Mouse (Mus musculus) midbrain, embryonic 11.5 days (tissue): ENCODE measurements around the gene Ppp1r1c. TPM values are rescaled to one million over a fixed set of nuclear protein-coding genes. Genes with fewer than 3 reads are reported as not detected.

Source experiments
- ATAC-seq: fragments of 200-750 bp; cut with Nextera tagmentation; 2 replicates; pipeline ENCODE4 v1.8.0; 2017; ENCODE audit warnings: moderate TSS enrichment, moderate library complexity; ENCODE audit not compliant: low FRiP score
- DNase-seq: peaks from one replicate; pipeline ENCODE4 v3.0.0; 2015; ENCODE audit warnings: low spot score; ENCODE audit errors: missing footprints
- H3K27ac ChIP-seq: fragments of 300-500 bp; sonication (generic); 2 replicates; pipeline ENCODE4 v1.5.1; 2014; ENCODE audit warnings: low read depth, low read length
- H3K27me3 ChIP-seq: fragments of 300-500 bp; sonication (generic); 2 replicates; pipeline ENCODE4 v1.6.1; 2014; ENCODE audit warnings: mild to moderate bottlenecking, low read length, moderate library complexity, mixed read lengths; ENCODE audit not compliant: control insufficient read depth, insufficient read depth
- H3K36me3 ChIP-seq: fragments of 300-500 bp; sonication (generic); 2 replicates; pipeline ENCODE4 v1.6.1; 2014; ENCODE audit warnings: mild to moderate bottlenecking, low read length, moderate library complexity, mixed read lengths; ENCODE audit not compliant: control insufficient read depth, insufficient read depth
- H3K4me1 ChIP-seq: fragments of 300-500 bp; sonication (generic); 2 replicates; pipeline ENCODE4 v1.6.1; 2014; ENCODE audit warnings: low read length; ENCODE audit not compliant: control insufficient read depth, insufficient read depth
- H3K4me2 ChIP-seq: fragments of 300-500 bp; sonication (generic); 2 replicates; pipeline ENCODE4 v1.6.1; 2014; ENCODE audit warnings: mild to moderate bottlenecking, moderate library complexity
- H3K4me3 ChIP-seq: fragments of 300-500 bp; sonication (generic); 2 replicates; pipeline ENCODE4 v1.5.1; 2014; ENCODE audit warnings: low read depth, low read length
- H3K9ac ChIP-seq: fragments of 300-500 bp; sonication (generic); 2 replicates; pipeline ENCODE4 v1.6.1; 2014; ENCODE audit warnings: low read length
- H3K9me3 ChIP-seq: fragments of 300-500 bp; sonication (generic); 2 replicates; pipeline ENCODE4 v1.6.1; 2016; ENCODE audit warnings: low read length; ENCODE audit not compliant: control insufficient read depth
- WGBS: fragments of 180-500 bp; shearing (Covaris S2); extraction: QIAGEN DNeasy Blood & Tissue Kit; methylation state at CpG from one replicate; pipeline ENCODE4 v1.1.7; 2014; 5-methylcytosine and 5-hydroxymethylcytosine counted together
- polyA plus RNA-seq: library from polyadenylated mRNA; unstranded; fragments of >200 nt; fragmentation: Nextera tagmentation; extraction: Ambion mirVana; gene quantifications from 2 replicates; pipeline ENCODE4 v1.2.1, GENCODE M21; 2014

Ppp1r1c gene
- polyA plus RNA-seq = 1.4 and 2.1 TPM in 2 replicates

DNA sequence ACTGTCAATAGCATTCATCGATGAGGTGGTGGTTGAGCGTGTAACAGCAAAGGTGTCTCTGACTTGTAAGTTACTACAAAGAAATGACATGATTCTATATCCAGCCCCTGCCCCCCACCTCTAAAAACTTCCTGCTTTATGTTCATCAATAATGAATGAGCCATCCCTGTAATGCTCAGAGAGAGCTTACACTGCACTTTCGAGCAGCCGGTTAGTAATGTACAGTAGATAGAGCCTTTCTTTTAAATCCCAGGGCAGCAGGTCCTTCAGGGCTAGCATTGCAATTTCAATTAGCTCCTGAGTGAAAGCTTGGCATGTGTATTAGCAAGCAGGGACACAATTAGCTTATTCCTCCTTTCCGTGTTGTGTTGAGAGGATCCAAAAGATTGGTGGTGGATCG lies at the start of gene Ppp1r1c:
TSS of gene Ppp1r1c (plus strand) at position 206 of the 400 bp plus-strand sequence.
- no peaks in the 10 kb centered on the region for H3K36me3 ChIP-seq
- H3K27ac ChIP-seq = no peak within 1 kb of the TSS
- no peaks in the 10 kb centered on the region for H3K4me1 ChIP-seq
- H3K9me3 ChIP-seq = no peaks in the 10 kb centered on the region
- ATAC-seq (peak; percentile 38; the same call in 1 of the 2 replicates), DNase-seq (no peak)
- no peaks in the 10 kb centered on the region for H3K27me3 ChIP-seq
- H3K4me3 ChIP-seq = no peak within 1 kb of the TSS
- no peak within 1 kb of the TSS for H3K9ac ChIP-seq
- WGBS = 88% methylated on average over 6 of the region's 6 CpGs
- H3K4me2 ChIP-seq = no peak within 1 kb of the TSS

DNA sequence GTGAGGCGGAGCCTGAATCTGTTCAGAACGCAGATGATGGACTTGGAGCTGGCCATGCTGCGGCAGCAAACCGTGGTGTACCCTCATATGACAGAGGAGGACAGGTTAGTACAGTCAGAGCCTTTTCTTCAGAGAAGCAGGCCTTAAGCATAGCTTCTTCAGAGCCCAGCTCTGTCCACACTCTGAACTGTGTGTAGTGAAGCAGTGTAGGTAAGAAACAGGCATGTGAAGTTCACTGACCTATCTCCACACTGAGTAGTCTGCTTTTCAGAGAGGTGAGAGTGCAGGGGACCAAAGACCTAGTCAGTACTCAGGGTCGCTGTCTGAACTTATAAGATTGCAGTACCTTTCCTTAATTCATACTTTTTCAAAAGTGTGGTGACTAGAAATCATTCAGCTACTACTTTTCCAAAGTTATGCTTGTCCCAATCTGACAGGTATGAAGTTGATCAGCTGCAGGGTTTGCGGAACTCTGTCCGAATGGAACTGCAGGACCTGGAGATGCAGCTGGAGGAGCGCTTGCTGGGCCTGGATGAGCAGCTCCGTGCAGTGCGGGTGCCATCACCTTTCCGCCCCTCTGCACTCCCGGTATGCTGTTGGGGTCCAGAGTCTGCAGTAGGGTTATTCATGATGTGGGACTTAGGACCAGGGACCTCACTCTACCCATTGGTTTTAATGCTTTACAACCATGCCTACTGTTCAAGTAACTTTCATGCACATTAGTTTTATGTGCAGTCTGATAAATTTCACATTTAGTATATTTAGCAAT lies 47.0 kb upstream of the Ppp1r1c start:
- no peak overlapping the region for H3K4me2 ChIP-seq
- H3K9me3 ChIP-seq = no peaks in the 10 kb centered on the region
- no peak for ATAC-seq
- H3K9ac ChIP-seq = no peak overlapping the region
- no peak overlapping the region for H3K27ac ChIP-seq
- H3K4me3 ChIP-seq = no peak overlapping the region
- DNase-seq = peak; percentile 78
- H3K4me1 ChIP-seq = no peaks in the 10 kb centered on the region
- 73% methylated on average over 12 of the region's 12 CpGs for WGBS
- H3K36me3 ChIP-seq = 0 out of 2 replicates have a peak, but pooled peaks cover 2% of the 10 kb centered on the region
- no peaks in the 10 kb centered on the region for H3K27me3 ChIP-seq

DNA sequence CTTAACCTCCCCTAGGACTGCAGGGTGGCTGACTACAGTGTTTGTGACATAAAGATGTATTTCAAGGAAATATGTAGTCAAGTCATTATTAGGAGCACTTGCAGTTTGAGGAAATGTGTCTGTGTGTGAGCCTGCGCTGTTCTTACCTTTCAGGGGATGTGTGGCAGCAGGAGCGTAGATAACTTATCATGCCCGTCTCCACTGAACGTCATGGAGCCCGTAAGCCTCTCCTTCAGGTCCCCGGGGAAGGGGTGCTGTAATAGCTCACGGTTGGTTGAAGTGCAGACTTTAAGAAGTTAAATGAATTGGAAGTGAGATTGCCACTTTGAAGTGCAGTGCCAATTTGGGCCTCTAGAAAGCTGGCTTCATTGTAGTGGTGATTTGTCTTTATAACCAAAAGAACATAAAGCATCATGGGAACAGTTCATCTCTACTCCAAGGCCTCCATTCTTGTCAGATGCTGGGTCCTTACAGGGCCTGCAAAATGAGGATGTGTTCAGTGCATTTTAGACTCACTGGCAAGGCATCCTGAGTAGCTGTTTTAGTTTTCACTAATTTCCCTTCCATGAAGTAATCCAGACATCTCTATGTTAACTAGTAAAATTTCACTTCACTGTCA lies 46.0 kb upstream of the Ppp1r1c start:
- no peaks in the 10 kb centered on the region for H3K9me3 ChIP-seq
- H3K27me3 ChIP-seq = no peaks in the 10 kb centered on the region
- ATAC-seq (no peak), DNase-seq (peak; percentile 72)
- H3K4me1 ChIP-seq = no peaks in the 10 kb centered on the region
- 59% methylated on average over 7 of the region's 7 CpGs for WGBS
- H3K4me3 ChIP-seq = no peak overlapping the region
- no peak overlapping the region for H3K27ac ChIP-seq
- H3K9ac ChIP-seq = no peak overlapping the region
- no peak overlapping the region for H3K4me2 ChIP-seq
- H3K36me3 ChIP-seq = 0 out of 2 replicates have a peak, but pooled peaks cover 2% of the 10 kb centered on the region

DNA sequence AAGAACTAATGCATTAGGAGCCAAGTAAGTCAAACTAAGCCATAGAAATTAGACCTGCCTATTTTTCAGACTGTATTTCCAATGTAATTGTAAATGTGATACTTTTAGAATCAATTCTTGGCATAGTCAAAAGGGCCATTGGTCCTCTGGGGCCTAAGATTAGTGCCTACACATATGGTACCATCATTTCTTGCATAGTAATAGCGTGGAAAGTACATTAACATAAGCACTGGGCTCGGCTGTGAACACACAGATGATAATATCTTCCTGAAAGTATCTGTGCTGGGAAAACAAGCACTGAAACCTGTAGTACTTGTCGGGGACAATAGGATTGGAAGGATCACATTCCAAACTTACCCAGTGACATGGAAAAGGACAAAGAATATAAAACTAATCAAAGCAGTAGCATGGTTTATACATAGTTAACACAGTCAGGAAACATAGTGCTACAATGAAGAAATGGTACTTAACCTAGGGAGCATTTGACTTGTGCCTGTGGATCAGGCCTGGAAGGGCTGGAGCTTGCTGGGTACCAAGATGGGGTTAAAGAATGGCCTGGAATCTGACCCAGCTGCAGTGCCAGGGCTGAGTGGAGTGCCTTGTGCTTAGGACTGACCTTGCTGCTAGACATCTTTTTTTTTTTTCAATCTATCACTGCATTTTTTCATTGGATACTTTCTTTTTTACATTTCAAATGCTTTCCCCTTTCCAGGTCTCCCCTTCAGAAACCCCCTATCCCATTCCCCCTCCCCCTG lies 42.9 kb upstream of the Ppp1r1c start:
- Histone ChIP-seq H3K4me3 (no peak overlapping the region), H3K4me2 (no peak overlapping the region), H3K9me3 (no peaks in the 10 kb centered on the region), H3K4me1 (no peaks in the 10 kb centered on the region), H3K27ac (no peak overlapping the region), H3K9ac (no peak overlapping the region), H3K36me3 (no peaks in the 10 kb centered on the region), H3K27me3 (no peaks in the 10 kb centered on the region)
- DNase-seq (no peak), ATAC-seq (no peak)
- 64% methylated on average over 3 of the region's 3 CpGs for WGBS

DNA sequence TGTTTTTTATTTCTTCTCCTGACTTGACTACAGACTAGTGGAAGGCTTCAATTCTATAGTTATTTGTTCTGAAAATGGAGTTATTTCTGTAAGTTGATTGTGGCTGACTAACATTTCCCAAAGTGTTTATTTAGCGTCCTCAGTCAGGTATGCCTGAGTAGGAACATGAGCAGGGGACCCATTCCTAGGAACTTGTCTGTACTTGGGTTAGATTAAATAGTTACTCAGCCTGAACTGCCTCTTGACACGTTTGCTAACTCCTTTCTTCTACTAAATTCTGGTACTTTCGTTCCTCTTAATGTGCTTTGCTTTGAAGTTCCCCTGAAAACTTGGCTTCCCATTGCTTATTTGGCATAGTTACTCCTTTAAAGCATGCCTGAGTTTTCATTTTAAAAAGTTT lies 42.1 kb upstream of the Ppp1r1c start:
- H3K4me3 ChIP-seq = no peak overlapping the region
- no peak overlapping the region for H3K4me2 ChIP-seq
- H3K9me3 ChIP-seq = no peaks in the 10 kb centered on the region
- H3K4me1 ChIP-seq = no peaks in the 10 kb centered on the region
- ATAC-seq (no peak), DNase-seq (no peak)
- H3K27ac ChIP-seq = no peak overlapping the region
- H3K36me3 ChIP-seq = no peaks in the 10 kb centered on the region
- no peak overlapping the region for H3K9ac ChIP-seq
- 56% methylated on average over 3 of the region's 3 CpGs for WGBS
- H3K27me3 ChIP-seq = no peaks in the 10 kb centered on the region

DNA sequence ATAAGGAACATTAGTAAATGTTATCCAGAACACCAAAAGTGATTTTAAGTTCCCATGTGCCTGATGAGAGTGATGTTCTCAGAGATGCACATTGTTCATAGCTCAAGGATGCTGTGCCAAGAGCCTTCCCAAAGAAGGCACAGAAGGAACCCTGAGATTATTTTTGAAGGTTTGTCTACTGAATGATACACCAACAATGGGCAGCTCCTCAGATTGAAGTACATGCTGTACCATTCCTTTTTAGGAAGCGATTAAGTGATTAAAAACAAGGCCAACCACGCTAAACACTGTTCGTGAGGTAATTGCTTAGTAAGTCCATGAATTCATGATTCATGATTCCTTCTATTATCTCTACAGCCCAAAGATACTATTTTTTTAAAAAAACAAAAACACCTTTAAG lies 32.3 kb upstream of the Ppp1r1c start:
- H3K27me3 ChIP-seq = no peaks in the 10 kb centered on the region
- H3K4me2 ChIP-seq = no peak overlapping the region
- H3K36me3 ChIP-seq = no peaks in the 10 kb centered on the region
- H3K27ac ChIP-seq = no peak overlapping the region
- no peak overlapping the region for H3K4me3 ChIP-seq
- WGBS = 91% methylated on average over 3 of the region's 3 CpGs
- no peak overlapping the region for H3K9ac ChIP-seq
- ATAC-seq (no peak), DNase-seq (peak; percentile 60)
- no peaks in the 10 kb centered on the region for H3K4me1 ChIP-seq
- H3K9me3 ChIP-seq = no peaks in the 10 kb centered on the region

DNA sequence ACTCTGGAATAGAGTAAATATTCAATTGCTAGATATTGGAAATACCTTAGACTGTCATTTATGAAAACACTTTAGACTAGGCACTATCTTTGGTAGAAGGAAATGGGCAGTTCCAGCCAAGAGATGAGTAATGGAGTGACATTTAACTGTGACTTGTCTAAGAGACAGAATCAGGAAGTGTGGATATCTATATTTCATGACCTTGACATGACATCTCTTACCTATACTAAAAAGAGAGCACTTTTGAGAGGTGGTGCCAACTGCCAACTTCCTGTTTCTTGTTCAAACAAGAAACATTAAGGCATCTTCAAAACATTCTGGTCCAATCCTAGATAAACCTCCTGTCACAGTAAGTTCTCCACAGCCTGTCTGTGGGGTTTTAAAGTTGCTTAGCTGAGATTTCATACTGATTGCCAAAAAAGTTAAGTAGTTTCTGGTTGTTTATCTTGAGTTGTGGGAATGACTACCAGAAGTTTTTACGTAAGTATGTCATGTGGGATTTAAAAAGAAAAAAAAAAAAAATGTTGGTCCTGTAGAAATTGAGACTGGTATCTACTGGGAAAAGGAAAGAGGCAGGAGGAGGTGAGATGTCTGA lies 29.8 kb upstream of the Ppp1r1c start:
- Histone ChIP-seq H3K9ac (no peak overlapping the region), H3K27ac (no peak overlapping the region), H3K4me1 (no peaks in the 10 kb centered on the region), H3K4me2 (no peak overlapping the region), H3K4me3 (no peak overlapping the region), H3K27me3 (no peaks in the 10 kb centered on the region), H3K36me3 (no peaks in the 10 kb centered on the region), H3K9me3 (no peaks in the 10 kb centered on the region)
- WGBS = 100% methylated on average over 1 of the region's 1 CpGs
- DNase-seq (peak; percentile 31), ATAC-seq (no peak)

DNA sequence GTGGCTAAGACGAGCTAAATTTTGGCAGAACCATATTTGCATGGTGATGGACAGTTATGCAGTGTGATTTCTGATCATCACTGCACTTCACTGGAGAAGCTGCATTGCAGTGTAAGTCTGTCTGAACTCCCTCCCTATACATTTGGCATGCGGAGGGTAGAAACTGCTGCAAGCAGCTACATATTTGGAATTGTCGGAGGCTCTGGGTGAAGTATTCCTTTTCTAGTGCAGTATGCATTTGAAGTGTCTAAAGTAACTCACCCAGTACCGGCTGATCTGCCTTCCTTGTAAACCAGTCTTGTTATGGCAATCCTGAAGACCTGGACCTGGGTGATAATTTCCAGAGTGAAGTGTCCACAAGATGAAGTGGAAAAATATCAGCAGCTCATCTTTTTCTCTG lies 25.9 kb upstream of the Ppp1r1c start:
- no peak for ATAC-seq
- 88% methylated on average over 4 of the region's 4 CpGs for WGBS
- no peak overlapping the region for H3K9ac ChIP-seq
- H3K27me3 ChIP-seq = no peaks in the 10 kb centered on the region
- no peak for DNase-seq
- no peaks in the 10 kb centered on the region for H3K9me3 ChIP-seq
- H3K4me2 ChIP-seq = no peak overlapping the region
- no peak overlapping the region for H3K27ac ChIP-seq
- H3K4me3 ChIP-seq = no peak overlapping the region
- H3K36me3 ChIP-seq = no peaks in the 10 kb centered on the region
- no peaks in the 10 kb centered on the region for H3K4me1 ChIP-seq
